Mouse (Mus musculus): Measurements from ENCODE around the gene Rbks. TPM values are rescaled to one million over a fixed set of nuclear protein-coding genes. Genes with fewer than 3 reads are reported as not detected.
"Not testable (repeated sequence)": the region's sequence is repeated elsewhere in the genome, so short reads cannot be mapped to it uniquely, and the experiment has no call there.

The Rbks gene
- total and polyA plus RNA-seq, 3 experiments: 8.3 to 22.0 (median 15.7) TPM

GRCm38 (mm10) chr5:31591122-31591521 lies 106.3 kb downstream of the Rbks start:
- Histone ChIP-seq H3K36me3 (replicated peaks) (peaks cover 3% of the 10 kb centered on the region), H3K4me3 (ENCODE audit: low read depth, low read length) (no peak overlapping the region), H3K4me1 (ENCODE audit: insufficient read depth, low read depth, low read length) (peaks cover 7% of the 10 kb centered on the region), H3K27me3 (ENCODE audit: insufficient read depth, low read length) (peaks cover 13% of the 10 kb centered on the region), H3K9me3 (replicated peaks) (peaks cover 6% of the 10 kb centered on the region; the same call in 1 of the 2 replicates)
- no peak for DNase-seq (ENCODE audit: low spot score)
- ATAC-seq (ENCODE audit: extremely low read depth, insufficient number of reproducible peaks, low FRiP score, poor library complexity, severe bottlenecking): no peak
- TF ChIP-seq POLR2AphosphoS5 (IDR thresholded peaks at IDR 0.05; ENCODE audit: insufficient replicate concordance, low read depth, low read length): no peak
- TF ChIP-seq GATA1 (IDR thresholded peaks at IDR 0.05; ENCODE audit: borderline replicate concordance, low read length): no peak
- TF ChIP-seq TAL1 (conservative IDR thresholded peaks at IDR 0.05; ENCODE audit: low read depth, low read length): no peak

GRCm38 (mm10) chr5:31589711-31590319 lies 107.6 kb downstream of the Rbks start:
- DNase-seq (ENCODE audit: low spot score): no peak
- no peak for ATAC-seq (ENCODE audit: extremely low read depth, insufficient number of reproducible peaks, low FRiP score, poor library complexity, severe bottlenecking)
- no peaks in the 10 kb centered on the region for H3K36me3 ChIP-seq (replicated peaks)
- peaks cover 13% of the 10 kb centered on the region for H3K27me3 ChIP-seq (ENCODE audit: insufficient read depth, low read length)
- no peaks in the 10 kb centered on the region for H3K4me1 ChIP-seq (ENCODE audit: insufficient read depth, low read depth, low read length)
- peaks cover 6% of the 10 kb centered on the region; the same call in 1 of the 2 replicates for H3K9me3 ChIP-seq (replicated peaks)
- TF ChIP-seq GATA1 (IDR thresholded peaks at IDR 0.05; ENCODE audit: borderline replicate concordance, low read length): no peak
- H3K4me3 ChIP-seq (ENCODE audit: low read depth, low read length): no peak overlapping the region

GRCm38 (mm10) chr5:31588672-31589071 lies 108.8 kb downstream of the Rbks start:
- DNase-seq (ENCODE audit: low spot score); ATAC-seq (ENCODE audit: extremely low read depth, insufficient number of reproducible peaks, low FRiP score, poor library complexity, severe bottlenecking): not testable (repeated sequence)
- peaks cover 18% of the 10 kb centered on the region for H3K27me3 ChIP-seq (ENCODE audit: insufficient read depth, low read length)

GRCm38 (mm10) chr5:31588016-31588415 lies 109.4 kb downstream of the Rbks start:
- Histone ChIP-seq H3K9me3 (replicated peaks) (peaks cover 9% of the 10 kb centered on the region; the same call in 1 of the 2 replicates), H3K4me1 (ENCODE audit: insufficient read depth, low read depth, low read length) (no peaks in the 10 kb centered on the region), H3K36me3 (replicated peaks) (no peaks in the 10 kb centered on the region), H3K4me3 (ENCODE audit: low read depth, low read length) (no peak overlapping the region), H3K27me3 (ENCODE audit: insufficient read depth, low read length) (peaks cover 20% of the 10 kb centered on the region)
- TF ChIP-seq GATA1 (IDR thresholded peaks at IDR 0.05; ENCODE audit: borderline replicate concordance, low read length) (no peak), CTCF (IDR thresholded peaks at IDR 0.05; ENCODE audit: low read depth, low read length) (no peak), GATA2 (IDR thresholded peaks at IDR 0.05; ENCODE audit: borderline replicate concordance, low read depth, low read length) (no peak), POLR2AphosphoS5 (IDR thresholded peaks at IDR 0.05; ENCODE audit: insufficient replicate concordance, low read depth, low read length) (no peak), TAL1 (conservative IDR thresholded peaks at IDR 0.05; ENCODE audit: low read depth, low read length) (no peak)
- DNase-seq (ENCODE audit: low spot score) (no peak), ATAC-seq (ENCODE audit: extremely low read depth, insufficient number of reproducible peaks, low FRiP score, poor library complexity, severe bottlenecking) (no peak)

More at GRCm38 (mm10) chr5:31588672-31589071, 108.8 kb downstream of the Rbks start:
- H3K4me3 ChIP-seq (ENCODE audit: low read depth, low read length); H3K36me3 ChIP-seq (replicated peaks); H3K4me1 ChIP-seq (ENCODE audit: insufficient read depth, low read depth, low read length); H3K9me3 ChIP-seq (replicated peaks): not testable (repeated sequence)

- no peak for ATAC-seq (ENCODE audit: extremely low read depth, insufficient number of reproducible peaks, low FRiP score, poor library complexity, severe bottlenecking)
- H3K9me3 ChIP-seq (replicated peaks): peaks cover 9% of the 10 kb centered on the region; the same call in 1 of the 2 replicates
- no peak for TF ChIP-seq GATA2 (IDR thresholded peaks at IDR 0.05; ENCODE audit: borderline replicate concordance, low read depth, low read length)
- no peak for TF ChIP-seq CTCF (IDR thresholded peaks at IDR 0.05; ENCODE audit: low read depth, low read length)
Measured at GRCm38 (mm10) chr5:31585526-31585925, 111.9 kb downstream of the Rbks start.

GRCm38 (mm10) chr5:31583261-31583660 lies 114.2 kb downstream of the Rbks start:
- Histone ChIP-seq H3K4me3 (ENCODE audit: low read depth, low read length) (no peak overlapping the region), H3K27me3 (ENCODE audit: insufficient read depth, low read length) (peaks cover 36% of the 10 kb centered on the region), H3K9me3 (replicated peaks) (0 out of 2 replicates have a peak, but pooled peaks cover 3% of the 10 kb centered on the region), H3K36me3 (replicated peaks) (no peaks in the 10 kb centered on the region), H3K4me1 (ENCODE audit: insufficient read depth, low read depth, low read length) (0 out of 2 replicates have a peak, but pooled peaks cover 3% of the 10 kb centered on the region)
- no peak for ATAC-seq (ENCODE audit: extremely low read depth, insufficient number of reproducible peaks, low FRiP score, poor library complexity, severe bottlenecking)
- TF ChIP-seq POLR2AphosphoS5 (IDR thresholded peaks at IDR 0.05; ENCODE audit: insufficient replicate concordance, low read depth, low read length) (no peak), CTCF (IDR thresholded peaks at IDR 0.05; ENCODE audit: low read depth, low read length) (no peak), GATA1 (IDR thresholded peaks at IDR 0.05; ENCODE audit: borderline replicate concordance, low read length) (no peak), GATA2 (IDR thresholded peaks at IDR 0.05; ENCODE audit: borderline replicate concordance, low read depth, low read length) (no peak), TAL1 (conservative IDR thresholded peaks at IDR 0.05; ENCODE audit: low read depth, low read length) (no peak)
- DNase-seq (ENCODE audit: low spot score): no peak

More at GRCm38 (mm10) chr5:31585526-31585925, 111.9 kb downstream of the Rbks start:
- no peak for DNase-seq (ENCODE audit: low spot score)
- Histone ChIP-seq H3K4me1 (ENCODE audit: insufficient read depth, low read depth, low read length) (0 out of 2 replicates have a peak, but pooled peaks cover 3% of the 10 kb centered on the region), H3K36me3 (replicated peaks) (no peaks in the 10 kb centered on the region), H3K4me3 (ENCODE audit: low read depth, low read length) (no peak overlapping the region), H3K27me3 (ENCODE audit: insufficient read depth, low read length) (peaks cover 26% of the 10 kb centered on the region)

GRCm38 (mm10) chr5:31581932-31582331 lies 115.5 kb downstream of the Rbks start:
- H3K4me1 ChIP-seq (ENCODE audit: insufficient read depth, low read depth, low read length): 0 out of 2 replicates have a peak, but pooled peaks cover 3% of the 10 kb centered on the region
- no peak for ATAC-seq (ENCODE audit: extremely low read depth, insufficient number of reproducible peaks, low FRiP score, poor library complexity, severe bottlenecking)
- DNase-seq (ENCODE audit: low spot score): no peak
- H3K9me3 ChIP-seq (replicated peaks): 0 out of 2 replicates have a peak, but pooled peaks cover 3% of the 10 kb centered on the region
- H3K27me3 ChIP-seq (ENCODE audit: insufficient read depth, low read length): peaks cover 36% of the 10 kb centered on the region
- H3K36me3 ChIP-seq (replicated peaks): no peaks in the 10 kb centered on the region
- TF ChIP-seq CTCF (IDR thresholded peaks at IDR 0.05; ENCODE audit: low read depth, low read length) (no peak), GATA1 (IDR thresholded peaks at IDR 0.05; ENCODE audit: borderline replicate concordance, low read length) (no peak), POLR2AphosphoS5 (IDR thresholded peaks at IDR 0.05; ENCODE audit: insufficient replicate concordance, low read depth, low read length) (no peak), TAL1 (conservative IDR thresholded peaks at IDR 0.05; ENCODE audit: low read depth, low read length) (no peak), GATA2 (IDR thresholded peaks at IDR 0.05; ENCODE audit: borderline replicate concordance, low read depth, low read length) (no peak)
- no peak overlapping the region for H3K4me3 ChIP-seq (ENCODE audit: low read depth, low read length)

All from G1E (cell line).